Mouse (Mus musculus) midbrain, embryonic 10.5 days (tissue): ENCODE results near the gene Sh3gl1. TPM values are rescaled to one million over a fixed set of nuclear protein-coding genes. Genes with fewer than 3 reads are reported as not detected.

Experiments
- DNase-seq: peaks from one replicate; pipeline ENCODE4 v3.0.0-alpha.2; 2017; ENCODE audit warnings: low spot score
- H3K27ac ChIP-seq: fragments of 300-500 bp; sonication (generic); replicated peaks from 2 replicates; pipeline ENCODE4 v1.5.1; 2016; ENCODE audit warnings: mild to moderate bottlenecking
- H3K27me3 ChIP-seq: fragments of 300-500 bp; sonication (generic); 2 replicates; pipeline ENCODE4 v1.6.1; 2016; ENCODE audit warnings: low read depth, mild to moderate bottlenecking; ENCODE audit not compliant: poor library complexity, severe bottlenecking
- H3K36me3 ChIP-seq: fragments of 300-500 bp; sonication (generic); 2 replicates; pipeline ENCODE4 v1.6.1; 2016; ENCODE audit warnings: mild to moderate bottlenecking, moderate library complexity
- H3K4me1 ChIP-seq: fragments of 300-500 bp; sonication (generic); 2 replicates; pipeline ENCODE4 v1.6.1; 2016
- H3K4me3 ChIP-seq: fragments of 300-500 bp; sonication (generic); 2 replicates; pipeline ENCODE4 v1.5.1; 2016; ENCODE audit warnings: mild to moderate bottlenecking, moderate library complexity
- H3K9me3 ChIP-seq: fragments of 300-500 bp; sonication (generic); replicated peaks from 2 replicates; pipeline ENCODE4 v1.6.1; 2016; ENCODE audit warnings: mild to moderate bottlenecking
- WGBS: fragments of 180-500 bp; shearing (Covaris S2); methylation state at CpG from one replicate; pipeline ENCODE4 v1.1.7; 2016; 5-methylcytosine and 5-hydroxymethylcytosine counted together
- polyA plus RNA-seq: library from polyadenylated mRNA; unstranded; fragments of >200 nt; fragmentation: Nextera tagmentation; extraction: Ambion mirVana; gene quantifications from 2 replicates; pipeline ENCODE4 v1.2.1, GENCODE M21; 2016

Gene Sh3gl1
- polyA plus RNA-seq, 1 experiment from 2014 or later = 162 TPM

DNA sequence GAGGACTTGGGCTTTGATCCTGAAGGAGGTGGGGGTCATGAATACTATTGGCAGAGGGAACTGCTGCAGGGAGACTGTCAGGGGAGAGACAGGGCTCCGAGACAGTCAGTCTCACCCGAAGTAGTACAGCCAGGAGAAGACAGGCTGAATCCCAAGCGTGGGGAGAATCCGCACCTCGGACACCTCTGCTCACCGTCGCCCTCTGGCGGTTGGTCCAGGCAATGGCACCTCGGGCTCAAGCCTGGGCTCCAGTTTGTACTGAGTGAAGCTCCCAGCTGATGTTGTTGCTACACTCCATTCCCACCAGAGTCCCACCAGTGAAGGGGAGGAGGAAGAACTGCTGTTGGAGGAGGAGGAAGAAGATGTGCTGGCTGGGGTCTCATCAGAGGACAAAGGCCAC is 25.8 kb downstream of the Sh3gl1 start:
- Histone ChIP-seq H3K27ac (peak overlapping the region; percentile 96; the same call in 1 of the 2 replicates), H3K27me3 (no peaks in the 10 kb centered on the region), H3K4me3 (peak overlapping the region; percentile 86), H3K4me1 (peaks cover 42% of the 10 kb centered on the region), H3K9me3 (no peaks in the 10 kb centered on the region), H3K36me3 (peaks cover 53% of the 10 kb centered on the region)
- WGBS = 9% methylated on average over 9 of the region's 9 CpGs
- peak; percentile 83 for DNase-seq

- Histone ChIP-seq H3K36me3 (peaks cover 49% of the 10 kb centered on the region), H3K27ac (peak overlapping the region; percentile 96), H3K27me3 (peaks cover 2% of the 10 kb centered on the region; the same call in 1 of the 2 replicates), H3K4me3 (peak overlapping the region; percentile 86), H3K4me1 (peaks cover 42% of the 10 kb centered on the region), H3K9me3 (no peaks in the 10 kb centered on the region)
- DNase-seq = no peak
- WGBS = 80% methylated on average over 14 of the region's 14 CpGs
Observed at GRCm38 (mm10) chr17:56010255-56010654, 26.2 kb downstream of the Sh3gl1 start.

DNA sequence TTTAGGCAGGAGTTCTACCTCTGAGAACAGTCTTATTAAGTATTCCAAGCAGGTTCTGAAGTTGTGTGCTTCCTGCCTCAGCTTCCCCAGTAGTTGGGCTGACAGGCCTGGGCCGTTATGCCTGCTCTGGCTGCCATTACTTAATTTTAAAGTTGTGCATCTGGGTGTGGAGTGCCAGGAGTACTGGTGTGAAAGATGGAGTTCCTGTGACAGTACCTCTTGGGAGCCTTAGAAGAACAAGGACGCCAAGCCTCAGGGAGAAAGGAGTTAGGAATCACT is 26.5 kb downstream of the Sh3gl1 start:
- 50% methylated on average over 2 of the region's 2 CpGs for WGBS
- H3K9me3 ChIP-seq = no peaks in the 10 kb centered on the region
- peaks cover 45% of the 10 kb centered on the region for H3K36me3 ChIP-seq
- H3K4me3 ChIP-seq = peak overlapping the region; percentile 86
- H3K27me3 ChIP-seq = peaks cover 6% of the 10 kb centered on the region
- peak overlapping the region; percentile 96 for H3K27ac ChIP-seq
- DNase-seq = no peak
- peaks cover 42% of the 10 kb centered on the region for H3K4me1 ChIP-seq

- Histone ChIP-seq H3K4me3 (peak overlapping the region; percentile 86), H3K9me3 (no peaks in the 10 kb centered on the region), H3K4me1 (peaks cover 42% of the 10 kb centered on the region), H3K27me3 (peaks cover 11% of the 10 kb centered on the region), H3K36me3 (peaks cover 40% of the 10 kb centered on the region), H3K27ac (peak overlapping the region; percentile 96)
- WGBS = 1% methylated on average over 62 of the region's 62 CpGs
- peak; percentile 92 for DNase-seq
Observed at GRCm38 (mm10) chr17:56009088-56009961, 27.1 kb downstream of the Sh3gl1 start.

DNA sequence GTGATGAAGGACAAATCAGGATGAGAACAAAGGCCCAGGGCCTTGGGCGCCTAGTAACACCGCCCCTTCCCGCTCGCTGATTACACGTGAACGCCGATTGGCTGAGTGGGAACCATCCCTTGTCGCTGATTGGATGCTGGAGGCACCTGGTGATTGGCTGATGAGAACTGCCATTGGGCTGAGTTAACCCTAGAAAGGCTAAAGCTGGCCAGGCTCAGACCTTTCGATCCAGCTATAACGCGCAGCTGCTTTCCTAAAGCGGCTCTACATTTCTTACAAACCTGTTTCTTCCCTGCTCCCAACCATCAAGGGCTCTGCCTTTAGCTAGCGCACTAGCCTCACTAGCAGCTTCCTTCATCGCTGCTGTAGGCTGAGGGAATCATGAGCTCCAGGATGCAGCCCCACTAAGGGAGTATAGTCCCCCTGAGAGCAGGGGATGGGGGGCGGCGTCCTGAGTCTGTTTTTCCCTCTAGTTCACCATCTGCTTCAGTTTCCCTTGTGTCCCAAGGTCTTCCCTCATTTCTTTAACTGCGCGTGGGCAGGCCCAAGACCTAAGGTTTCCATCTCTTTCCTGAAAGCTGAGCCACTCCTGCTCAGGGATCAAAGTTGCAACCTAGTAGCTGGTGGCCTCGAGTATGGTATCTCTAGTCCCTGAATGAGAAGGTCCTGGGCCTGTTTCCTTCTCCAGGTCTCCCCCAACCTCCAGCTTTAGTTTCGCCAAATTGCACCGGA is 27.9 kb downstream of the Sh3gl1 start:
- Histone ChIP-seq H3K36me3 (peaks cover 32% of the 10 kb centered on the region), H3K4me3 (peak overlapping the region; percentile 86), H3K9me3 (no peaks in the 10 kb centered on the region), H3K4me1 (peaks cover 42% of the 10 kb centered on the region), H3K27ac (peak overlapping the region; percentile 96), H3K27me3 (peaks cover 11% of the 10 kb centered on the region)
- DNase-seq = peak; percentile 96
- WGBS = under 1% methylated on average over 21 of the region's 21 CpGs

- H3K27me3 ChIP-seq = peaks cover 11% of the 10 kb centered on the region
- peak; percentile 36 for DNase-seq
- 29% methylated on average over 14 of the region's 14 CpGs for WGBS
- peaks cover 24% of the 10 kb centered on the region for H3K36me3 ChIP-seq
- no peaks in the 10 kb centered on the region for H3K9me3 ChIP-seq
- H3K4me1 ChIP-seq = peaks cover 42% of the 10 kb centered on the region
- peak overlapping the region; percentile 86 for H3K4me3 ChIP-seq
- peak overlapping the region; percentile 96 for H3K27ac ChIP-seq
Observed at GRCm38 (mm10) chr17:56007444-56008355, 28.7 kb downstream of the Sh3gl1 start.

- H3K27me3 ChIP-seq = peaks cover 11% of the 10 kb centered on the region
- WGBS = 50% methylated on average over 10 of the region's 10 CpGs
- peak overlapping the region; percentile 96 for H3K27ac ChIP-seq
- H3K9me3 ChIP-seq = no peaks in the 10 kb centered on the region
- DNase-seq = no peak
- no peak overlapping the region for H3K4me3 ChIP-seq
- H3K4me1 ChIP-seq = peaks cover 39% of the 10 kb centered on the region
- peaks cover 16% of the 10 kb centered on the region for H3K36me3 ChIP-seq
Observed at GRCm38 (mm10) chr17:56006956-56007355, 29.5 kb downstream of the Sh3gl1 start.

GRCm38 (mm10) chr17:56005415-56006061 is 30.9 kb downstream of the Sh3gl1 start, which contains the start of the genes Stap2 and Mpnd:
Gene Stap2, minus strand, starts transcription at chr17:56005584.
Gene Mpnd, plus strand, starts transcription at chr17:56005711.
- 50% methylated on average over 13 of the region's 13 CpGs for WGBS
- peak; percentile 49 for DNase-seq
- Histone ChIP-seq H3K36me3 (peaks cover 2% of the 10 kb centered on the region; the same call in 1 of the 2 replicates), H3K9me3 (no peaks in the 10 kb centered on the region), H3K4me3 (no peak within 1 kb of the TSS), H3K27me3 (peaks cover 22% of the 10 kb centered on the region), H3K27ac (no peak within 1 kb of the TSS; the same call in 1 of the 2 replicates), H3K4me1 (peaks cover 28% of the 10 kb centered on the region)

DNA sequence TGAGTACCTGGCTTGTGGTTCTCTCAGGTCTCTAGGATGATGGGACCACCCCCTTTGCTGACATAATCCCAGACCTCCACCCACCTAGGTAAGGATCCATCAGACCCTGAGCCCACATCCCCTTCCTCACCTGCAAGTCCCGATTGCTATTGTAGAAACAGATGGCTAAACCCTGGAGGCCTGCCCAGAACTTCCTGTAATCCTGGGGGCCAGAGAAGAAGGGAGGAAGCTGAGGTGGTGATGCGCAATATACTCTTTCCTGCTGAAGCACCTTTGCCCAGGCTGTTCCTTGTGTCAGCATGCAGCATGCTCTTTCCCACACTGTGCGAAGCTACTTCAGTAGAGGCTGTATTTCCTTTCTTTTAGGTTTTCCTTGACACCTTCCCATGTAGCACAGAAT is 33.4 kb downstream of the Sh3gl1 start:
- Histone ChIP-seq H3K4me3 (no peak overlapping the region), H3K27ac (no peak overlapping the region), H3K4me1 (peaks cover 21% of the 10 kb centered on the region), H3K27me3 (peaks cover 39% of the 10 kb centered on the region), H3K9me3 (no peaks in the 10 kb centered on the region), H3K36me3 (no peaks in the 10 kb centered on the region)
- no peak for DNase-seq
- 84% methylated on average over 3 of the region's 3 CpGs for WGBS

DNA sequence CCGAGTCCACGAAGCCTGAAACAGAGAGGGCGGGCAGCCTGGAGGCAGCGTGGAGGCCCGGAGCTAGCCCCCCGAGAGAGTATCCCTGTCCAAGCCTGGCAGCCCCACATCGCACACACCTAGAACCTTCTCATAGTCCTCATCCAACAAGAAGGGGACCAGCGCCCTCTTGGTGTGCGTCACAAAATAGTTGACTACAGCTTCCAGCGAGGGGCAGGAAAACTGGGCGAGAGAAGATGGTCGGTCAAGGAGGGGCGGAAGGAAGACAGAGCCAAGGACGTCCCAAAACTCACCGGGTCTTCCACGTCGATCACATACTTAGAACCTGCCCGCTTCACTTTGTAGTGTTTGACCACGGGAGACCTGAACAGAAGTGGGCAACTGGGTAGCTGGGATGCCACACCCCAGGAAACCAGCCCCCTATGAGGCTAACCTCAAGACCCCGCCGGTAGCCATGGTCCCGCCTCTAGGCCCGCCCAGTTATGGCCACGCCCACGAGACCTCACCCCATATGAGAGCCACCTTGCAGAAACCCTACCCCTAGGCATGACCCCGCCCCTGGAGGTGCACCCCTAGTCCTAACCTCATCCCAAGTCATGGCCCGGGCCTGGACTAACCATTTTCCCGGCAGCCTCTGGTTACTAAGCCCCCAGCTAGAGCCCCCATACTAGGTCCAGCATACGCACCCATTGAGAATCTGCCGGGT is 36.5 kb downstream of the Sh3gl1 start:
- Histone ChIP-seq H3K36me3 (peaks cover 28% of the 10 kb centered on the region), H3K9me3 (no peaks in the 10 kb centered on the region), H3K27ac (no peak overlapping the region; the same call in 1 of the 2 replicates), H3K4me1 (peaks cover 9% of the 10 kb centered on the region), H3K27me3 (peaks cover 33% of the 10 kb centered on the region), H3K4me3 (peak overlapping the region; percentile 43)
- WGBS = 6% methylated on average over 30 of the region's 30 CpGs
- DNase-seq = no peak

DNA sequence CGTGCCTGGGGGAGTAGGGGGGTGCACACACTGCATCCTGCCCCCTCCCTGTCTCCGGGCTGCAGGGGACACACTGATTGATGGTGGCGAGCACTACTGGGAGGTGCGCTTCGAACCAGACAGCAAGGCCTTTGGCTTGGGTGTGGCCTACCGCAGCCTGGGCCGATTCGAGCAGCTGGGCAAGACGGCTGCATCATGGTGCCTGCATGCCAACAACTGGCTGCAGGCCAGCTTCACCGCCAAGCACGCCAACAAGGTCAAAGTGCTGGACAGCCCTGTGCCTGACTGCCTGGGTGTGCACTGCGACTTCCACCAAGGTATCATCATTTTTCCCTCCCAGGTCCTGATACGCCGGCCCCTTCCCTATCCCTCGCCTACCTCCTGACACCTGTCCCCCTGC is 40.4 kb downstream of the Sh3gl1 start:
- no peaks in the 10 kb centered on the region for H3K9me3 ChIP-seq
- peaks cover 22% of the 10 kb centered on the region for H3K27me3 ChIP-seq
- DNase-seq = no peak
- H3K4me3 ChIP-seq = no peak overlapping the region
- 93% methylated on average over 15 of the region's 15 CpGs for WGBS
- H3K36me3 ChIP-seq = peaks cover 64% of the 10 kb centered on the region
- peaks cover 9% of the 10 kb centered on the region for H3K4me1 ChIP-seq
- no peak overlapping the region for H3K27ac ChIP-seq
